Mouse (Mus musculus) ES-Bruce4 (cell line): ENCODE measurements at regions not wholly inside any gene's neighbourhood (a gene's known extent, or its start where the extent isn't known, plus 50 kb on each side); places are given as distances from the start of the nearest gene placed in this dataset.

ENCODE experiments used
- H3K27ac ChIP-seq: 2 replicates; pipeline ENCODE4 v1.5.1; 2012; ENCODE audit warnings: low read length, inconsistent platforms; ENCODE audit not compliant: insufficient read depth
- H3K27me3 ChIP-seq: 2 replicates; pipeline ENCODE4 v1.6.1; 2012; ENCODE audit warnings: mild to moderate bottlenecking, low read length, inconsistent platforms; ENCODE audit not compliant: control insufficient read depth, poor library complexity, insufficient read depth, severe bottlenecking
- H3K36me3 ChIP-seq: 2 replicates; pipeline ENCODE4 v1.6.1; 2012; ENCODE audit warnings: inconsistent platforms, mild to moderate bottlenecking, low read length, moderate library complexity; ENCODE audit not compliant: control insufficient read depth, poor library complexity, insufficient read depth, severe bottlenecking
- H3K4me1 ChIP-seq: one replicate; pipeline ENCODE4 v1.8.1; 2011; ENCODE audit warnings: low read length; ENCODE audit not compliant: control insufficient read depth, insufficient read depth
- H3K4me3 ChIP-seq: 2 replicates; pipeline ENCODE4 v1.5.1; 2011; ENCODE audit warnings: low read depth, mild to moderate bottlenecking, low read length
- H3K9ac ChIP-seq: 2 replicates; pipeline ENCODE4 v1.6.1; 2012; ENCODE audit warnings: low read depth, mild to moderate bottlenecking, inconsistent platforms; ENCODE audit not compliant: poor library complexity, severe bottlenecking
- H3K9me3 ChIP-seq: replicated peaks from 2 replicates; pipeline ENCODE4 v1.6.1; 2012; ENCODE audit warnings: mild to moderate bottlenecking, low read length, inconsistent platforms; ENCODE audit not compliant: control insufficient read depth, poor library complexity, insufficient read depth, severe bottlenecking
- CTCF ChIP-seq: IDR thresholded peaks from one replicate; pipeline ENCODE4 v1.8.1; 2011; ENCODE audit warnings: low read depth, low read length
- EP300 ChIP-seq: IDR thresholded peaks from 2 replicates; pipeline ENCODE4 v1.6.1; 2011; ENCODE audit warnings: low read depth, low read length; ENCODE audit not compliant: insufficient read depth
- POLR2A ChIP-seq: IDR thresholded peaks from one replicate; pipeline ENCODE4 v1.8.1; 2011; ENCODE audit warnings: low read length; ENCODE audit not compliant: insufficient read depth

DNA sequence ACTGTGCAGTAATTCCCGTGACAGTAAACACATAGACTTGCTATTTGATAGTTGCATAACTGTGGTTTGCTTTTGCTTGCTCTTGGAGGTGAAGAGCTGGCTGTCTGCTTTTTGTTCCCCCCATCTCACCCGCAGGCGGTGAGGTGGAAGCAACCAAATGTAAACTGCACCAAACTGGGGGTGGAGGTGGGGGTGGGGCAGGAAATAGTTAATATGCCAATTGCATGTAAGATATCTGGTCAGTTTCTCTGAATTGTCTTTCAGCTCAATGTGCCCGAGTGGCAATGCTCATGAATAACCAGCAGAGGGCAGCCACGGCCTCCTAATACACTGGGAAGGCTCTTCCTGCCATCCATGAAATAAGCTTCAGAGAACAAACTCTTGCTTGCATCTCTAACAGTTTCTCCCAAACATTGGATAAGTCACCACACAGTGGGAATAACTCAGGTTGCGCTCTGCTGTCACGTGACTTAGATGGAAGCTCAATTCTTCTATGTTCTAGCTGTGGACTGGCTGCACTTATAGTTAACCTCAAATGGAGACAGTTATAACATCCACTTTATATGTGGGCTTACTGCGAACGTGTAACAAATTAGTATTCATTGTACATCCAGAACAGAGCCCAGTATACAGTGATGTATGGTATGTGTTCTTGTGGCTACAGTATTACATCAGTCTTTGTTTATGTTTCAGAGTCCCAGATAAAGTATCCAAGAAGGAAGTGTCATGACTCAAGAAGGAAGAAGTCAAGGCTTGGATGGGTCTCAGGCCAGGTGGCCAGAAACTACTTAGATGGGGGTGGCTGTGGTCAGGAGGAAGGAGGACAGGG, 62.0 kb upstream of the Egflam start:
- H3K4me3 ChIP-seq, result no peak overlapping the region
- no peak overlapping the region for H3K9ac ChIP-seq
- no peaks in the 10 kb centered on the region for H3K27me3 ChIP-seq
- TF ChIP-seq EP300, result no peak
- peak; percentile 82 for TF ChIP-seq CTCF
- no peaks in the 10 kb centered on the region for H3K36me3 ChIP-seq
- H3K4me1 ChIP-seq, result no peaks in the 10 kb centered on the region
- no peaks in the 10 kb centered on the region for H3K9me3 ChIP-seq
- no peak overlapping the region for H3K27ac ChIP-seq

DNA sequence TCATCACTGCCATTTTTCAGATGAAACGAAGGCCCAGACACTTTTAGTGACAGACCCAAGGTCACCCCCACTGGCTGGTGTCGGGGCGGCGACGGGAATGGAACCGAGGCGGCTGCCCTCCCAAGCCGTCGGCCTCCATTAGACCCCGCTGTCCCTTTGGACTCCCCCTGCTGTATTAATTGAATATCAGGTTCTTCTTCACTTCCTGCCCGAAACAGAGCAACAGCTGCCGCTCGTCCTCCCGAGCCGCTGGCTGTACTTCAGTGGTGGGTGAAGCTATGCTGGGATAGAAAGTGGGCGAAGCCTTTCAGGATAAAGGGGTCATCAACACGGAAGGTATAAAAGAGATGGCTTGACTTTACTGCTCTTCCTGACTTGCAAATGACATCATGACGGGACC, 64.4 kb upstream of the Egflam start:
- no peak overlapping the region for H3K27ac ChIP-seq

DNA sequence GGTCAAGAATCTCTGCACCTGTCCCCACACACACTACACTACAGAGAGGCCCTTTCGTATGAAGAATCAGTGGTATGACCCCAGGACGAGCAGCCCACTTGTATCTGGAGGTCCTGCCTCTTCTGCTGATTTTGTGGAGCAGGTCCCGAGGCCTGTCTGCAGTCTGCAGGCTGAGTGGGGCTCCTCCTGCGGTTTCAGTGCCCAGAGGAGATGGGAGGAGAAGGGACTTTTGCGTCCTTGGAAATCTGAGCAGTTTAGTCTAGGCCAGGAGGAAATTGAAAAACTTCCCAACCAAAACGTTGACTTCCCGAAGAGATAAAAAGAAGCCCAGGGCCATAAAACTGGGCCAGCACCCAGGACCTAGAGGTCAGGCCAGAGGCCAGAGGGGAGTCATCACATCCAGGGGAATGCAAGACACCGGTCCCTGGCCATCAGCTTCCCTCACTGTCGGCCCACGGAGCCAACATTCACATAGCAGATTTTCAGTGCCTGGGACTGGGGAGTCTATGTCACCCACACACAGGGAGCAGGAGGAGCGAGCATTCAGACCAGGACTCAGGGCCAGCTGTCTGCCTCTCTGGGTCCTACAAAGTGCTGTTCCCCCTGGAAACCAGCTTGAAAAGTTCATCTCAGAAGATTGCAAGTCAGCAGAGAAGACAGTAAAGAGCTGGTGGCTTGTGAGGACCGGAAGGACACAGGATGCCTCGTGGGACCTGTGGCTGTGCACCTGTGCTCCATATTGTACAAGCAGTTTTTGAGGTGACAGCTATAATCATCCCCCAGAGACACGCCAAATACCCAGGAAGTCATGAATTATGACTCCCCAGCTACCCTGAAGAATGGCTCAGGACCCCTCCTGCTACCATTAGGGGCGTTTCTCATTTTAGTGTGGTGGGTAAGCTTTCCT, 65.5 kb upstream of the Egflam start:
- H3K4me1 ChIP-seq, result no peaks in the 10 kb centered on the region
- TF ChIP-seq POLR2A (no peak), EP300 (no peak), CTCF (no peak)

More for the DNA sequence above, 64.4 kb upstream of the Egflam start:
- H3K27me3 ChIP-seq, result no peaks in the 10 kb centered on the region
- no peak overlapping the region for H3K4me3 ChIP-seq
- H3K9me3 ChIP-seq, result no peaks in the 10 kb centered on the region
- H3K4me1 ChIP-seq, result no peaks in the 10 kb centered on the region
- TF ChIP-seq CTCF, result no peak
- TF ChIP-seq EP300, result no peak
- no peak for TF ChIP-seq POLR2A
- no peaks in the 10 kb centered on the region for H3K36me3 ChIP-seq
- H3K9ac ChIP-seq, result no peak overlapping the region

DNA sequence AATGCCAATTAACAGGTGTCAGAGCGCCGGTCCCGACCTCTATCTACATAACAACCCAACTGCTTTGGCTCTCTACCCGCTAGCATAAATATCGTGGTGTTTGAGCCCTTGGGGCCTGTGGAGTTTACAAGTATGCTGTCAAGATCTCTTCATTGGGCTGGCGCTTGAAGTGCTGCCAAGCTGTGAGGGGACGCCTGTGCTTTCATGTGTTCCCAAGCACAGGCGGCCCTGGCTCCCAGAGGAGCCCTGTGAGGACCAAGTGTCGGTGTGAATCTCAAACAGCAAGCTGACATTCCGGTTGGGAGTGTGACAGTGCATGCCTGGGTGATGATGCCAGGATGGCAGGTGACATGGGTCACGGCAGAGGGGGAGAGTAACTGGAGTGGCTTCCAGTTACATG, 82.0 kb upstream of the Egflam start:
- Histone ChIP-seq H3K4me3 (no peak overlapping the region), H3K27me3 (0 out of 2 replicates have a peak, but pooled peaks cover 2% of the 10 kb centered on the region), H3K9ac (no peak overlapping the region), H3K9me3 (no peaks in the 10 kb centered on the region), H3K36me3 (no peaks in the 10 kb centered on the region), H3K4me1 (peaks cover 7% of the 10 kb centered on the region), H3K27ac (no peak overlapping the region)
- TF ChIP-seq POLR2A (no peak), CTCF (no peak), EP300 (no peak)

More for the DNA sequence above, 65.5 kb upstream of the Egflam start:
- H3K9me3 ChIP-seq, result no peaks in the 10 kb centered on the region
- H3K9ac ChIP-seq, result no peak overlapping the region
- H3K27ac ChIP-seq, result no peak overlapping the region
- no peaks in the 10 kb centered on the region for H3K27me3 ChIP-seq
- H3K36me3 ChIP-seq, result no peaks in the 10 kb centered on the region
- H3K4me3 ChIP-seq, result no peak overlapping the region

DNA sequence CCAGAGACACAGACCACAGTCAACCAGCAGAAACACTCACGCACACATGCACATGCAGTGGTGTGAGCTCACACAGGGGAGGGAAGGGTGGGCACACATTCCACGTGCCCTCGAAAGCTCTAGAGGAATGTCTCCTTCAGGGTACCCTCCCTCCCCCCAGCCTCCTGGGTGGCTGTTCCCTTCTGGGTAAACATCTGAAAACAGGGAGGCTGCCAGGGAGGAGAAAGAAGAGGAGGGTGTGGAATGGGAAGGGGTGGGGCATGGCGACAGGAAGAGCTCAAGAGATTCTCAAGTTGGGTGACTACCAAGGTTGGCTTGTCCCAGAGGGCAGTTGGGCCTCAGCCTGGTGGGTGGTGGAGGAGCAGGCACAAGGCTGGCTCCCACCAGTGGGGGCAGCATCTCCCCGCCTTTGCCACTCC, 82.6 kb upstream of the Egflam start:
- H3K9ac ChIP-seq, result no peak overlapping the region
- 0 out of 2 replicates have a peak, but pooled peaks cover 2% of the 10 kb centered on the region for H3K27me3 ChIP-seq
- TF ChIP-seq CTCF, result peak; percentile 8
- no peak for TF ChIP-seq POLR2A
- no peak overlapping the region for H3K4me3 ChIP-seq
- H3K9me3 ChIP-seq, result no peaks in the 10 kb centered on the region
- H3K4me1 ChIP-seq, result peaks cover 7% of the 10 kb centered on the region
- H3K27ac ChIP-seq, result no peak overlapping the region
- no peaks in the 10 kb centered on the region for H3K36me3 ChIP-seq
